Mouse (Mus musculus): ENCODE data around the gene Brd4.
A peak's percentile ranks its signal among the peaks of the same experiment; 100 is the strongest.

Brd4 gene

DNA sequence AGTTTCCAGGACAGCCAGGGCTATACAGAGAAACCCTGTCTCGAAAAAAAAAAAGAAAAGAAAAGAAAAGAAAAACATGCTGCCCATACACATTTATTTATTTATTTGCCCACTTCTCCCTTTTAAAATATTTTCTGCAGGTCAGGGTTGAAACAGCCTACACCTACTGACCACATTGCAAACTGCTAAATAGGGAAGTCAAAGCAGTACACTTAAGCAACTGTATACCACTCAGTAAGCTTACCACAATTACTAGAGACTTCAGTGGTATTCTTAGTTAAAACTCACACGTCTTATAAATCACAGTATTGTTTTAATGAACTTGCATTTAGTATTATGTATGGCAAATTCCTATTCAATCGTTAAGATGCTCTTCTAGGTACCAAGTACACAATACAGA, 3.9 kb downstream of the Brd4 start:
- peak; percentile 61 for DNase-seq (ENCODE audit: low read depth)

DNA sequence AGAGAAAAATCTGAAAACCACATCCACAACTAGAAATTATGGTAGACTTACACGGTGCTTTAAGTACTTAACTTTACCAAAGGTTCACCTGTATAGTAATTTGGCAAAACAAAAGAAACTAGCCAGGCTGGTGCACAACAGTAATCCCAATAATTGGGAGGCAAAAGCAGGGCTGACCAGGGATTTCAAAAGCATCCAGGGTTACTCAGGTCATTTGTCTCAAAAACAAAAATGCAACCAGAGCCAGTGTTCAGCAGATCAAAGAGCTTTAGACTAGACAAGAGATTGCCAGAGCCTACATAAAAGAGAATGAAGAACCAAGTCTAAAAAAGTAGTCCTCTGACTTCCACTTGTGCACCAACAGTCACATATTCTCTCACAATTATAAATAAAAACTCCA, 7.3 kb downstream of the Brd4 start:
- no peak for DNase-seq (ENCODE audit: low read depth)

DNA sequence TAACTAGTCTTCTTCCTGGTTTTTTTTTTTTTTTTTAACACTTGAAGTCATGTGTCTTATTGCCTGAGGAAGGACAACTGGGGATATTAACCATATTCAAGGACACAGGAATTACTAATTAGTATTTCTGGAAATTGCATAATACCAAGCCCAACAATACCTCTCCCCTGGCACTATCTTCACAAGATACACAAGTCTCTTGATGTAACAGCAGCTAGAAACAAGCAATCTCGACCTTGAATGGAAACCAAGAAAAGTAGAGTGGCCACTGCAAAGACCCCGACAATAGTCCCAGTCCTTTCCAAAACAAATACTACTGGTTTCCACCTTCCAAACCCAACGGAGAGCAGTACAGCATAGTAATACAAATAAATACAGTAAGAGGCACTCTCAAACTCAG, 9.0 kb downstream of the Brd4 start:
- DNase-seq (ENCODE audit: low read depth), result peak; percentile 78

DNA sequence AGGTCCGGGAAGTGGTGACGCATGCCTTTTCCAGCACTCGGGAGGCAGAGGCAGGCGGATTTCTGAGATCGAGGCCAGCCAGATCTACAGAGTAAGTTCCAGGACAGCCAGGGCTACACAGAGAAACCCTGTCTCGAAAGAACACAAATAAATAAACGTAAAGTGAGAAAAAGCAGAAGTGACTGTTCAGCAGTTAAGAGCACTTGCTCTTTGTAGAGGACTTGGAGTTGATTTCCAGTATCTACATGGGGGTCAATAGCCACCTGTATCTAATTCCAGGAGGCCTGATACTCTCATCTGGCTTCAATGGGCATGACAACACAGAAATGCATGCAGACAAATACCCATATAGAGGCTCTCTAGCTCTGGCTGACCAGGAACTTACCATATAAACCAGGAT, 15.4 kb downstream of the Brd4 start:
- DNase-seq (ENCODE audit: low read depth), result no peak

DNA sequence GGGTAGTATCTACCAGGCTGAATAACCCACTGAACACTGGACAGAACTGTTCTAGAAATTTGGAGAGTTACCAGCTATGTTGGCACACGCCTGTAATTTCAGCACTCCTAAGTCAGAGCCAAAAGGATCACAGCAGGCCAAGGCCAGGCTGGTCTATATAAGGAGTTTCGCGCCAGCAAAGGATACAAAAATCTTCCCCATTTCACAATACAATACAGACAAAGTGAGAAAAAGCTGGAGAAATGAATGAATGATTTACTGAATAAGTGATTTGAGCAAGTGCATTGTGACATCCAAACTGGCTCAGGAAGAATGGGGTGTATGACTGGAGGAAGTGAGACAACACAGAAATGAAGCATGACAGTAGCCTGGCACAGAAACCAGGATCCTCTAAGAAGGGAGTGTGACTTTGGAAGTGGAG, 16.0 kb downstream of the Brd4 start:
- DNase-seq (ENCODE audit: low read depth), result peak; percentile 50

DNA sequence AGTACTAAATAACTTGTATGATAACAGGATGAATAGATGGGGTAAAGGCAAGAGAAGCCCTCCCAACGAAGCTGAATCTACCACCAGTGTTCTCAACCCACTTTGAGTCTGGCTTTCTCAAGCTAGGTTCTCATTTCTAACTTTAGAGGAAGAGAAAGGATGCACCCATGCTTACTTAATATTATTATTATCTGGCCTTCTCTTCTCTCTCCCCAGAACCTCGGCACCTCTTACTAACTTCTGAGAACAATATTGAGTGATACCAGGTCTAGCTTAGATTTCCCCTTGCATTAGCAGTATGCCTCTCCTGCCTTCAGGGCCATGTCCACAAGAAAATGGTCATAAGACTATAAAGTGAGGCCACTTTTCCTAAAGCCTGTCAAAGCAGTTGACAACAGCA, 16.4 kb downstream of the Brd4 start:
- no peak for DNase-seq (ENCODE audit: low read depth)

DNA sequence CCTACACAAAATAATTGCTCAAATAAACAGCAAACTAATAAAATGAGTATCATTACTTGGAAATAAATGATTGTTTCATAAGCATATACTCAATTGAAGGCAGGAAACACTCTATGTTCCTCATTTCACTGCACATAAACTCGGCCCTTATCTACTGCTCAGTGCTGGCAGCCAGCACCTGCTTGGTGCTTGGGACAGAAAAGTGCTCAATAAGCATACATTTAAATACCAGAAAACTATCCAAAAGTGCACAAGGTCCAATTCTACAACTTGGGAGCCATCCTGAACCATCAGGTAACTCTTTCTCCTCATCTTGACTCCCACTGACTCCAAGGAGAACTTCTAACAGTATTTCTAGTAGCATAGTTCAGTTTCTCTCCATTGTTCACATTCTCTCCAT, 16.9 kb downstream of the Brd4 start:
- no peak for DNase-seq (ENCODE audit: low read depth)

DNA sequence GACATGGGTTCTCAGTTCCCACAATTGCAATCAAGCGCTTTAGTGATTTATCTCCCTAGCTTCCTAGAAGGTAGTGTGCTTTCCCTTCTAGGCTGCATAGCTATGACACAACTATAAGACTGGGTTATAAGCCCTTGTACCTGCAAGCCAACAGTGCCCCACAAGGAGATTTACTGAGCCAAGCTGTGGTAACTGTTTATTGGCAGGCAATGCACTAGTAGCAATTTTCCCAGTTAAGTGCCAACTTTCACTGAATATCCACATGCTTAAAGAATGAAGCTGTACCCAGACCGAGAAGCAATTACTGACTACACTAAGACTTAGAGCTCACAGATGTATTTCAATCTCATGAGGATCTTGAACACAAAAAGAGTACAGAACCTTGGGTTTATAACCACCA, 20.9 kb downstream of the Brd4 start:
- no peak for DNase-seq (ENCODE audit: low read depth)

DNA sequence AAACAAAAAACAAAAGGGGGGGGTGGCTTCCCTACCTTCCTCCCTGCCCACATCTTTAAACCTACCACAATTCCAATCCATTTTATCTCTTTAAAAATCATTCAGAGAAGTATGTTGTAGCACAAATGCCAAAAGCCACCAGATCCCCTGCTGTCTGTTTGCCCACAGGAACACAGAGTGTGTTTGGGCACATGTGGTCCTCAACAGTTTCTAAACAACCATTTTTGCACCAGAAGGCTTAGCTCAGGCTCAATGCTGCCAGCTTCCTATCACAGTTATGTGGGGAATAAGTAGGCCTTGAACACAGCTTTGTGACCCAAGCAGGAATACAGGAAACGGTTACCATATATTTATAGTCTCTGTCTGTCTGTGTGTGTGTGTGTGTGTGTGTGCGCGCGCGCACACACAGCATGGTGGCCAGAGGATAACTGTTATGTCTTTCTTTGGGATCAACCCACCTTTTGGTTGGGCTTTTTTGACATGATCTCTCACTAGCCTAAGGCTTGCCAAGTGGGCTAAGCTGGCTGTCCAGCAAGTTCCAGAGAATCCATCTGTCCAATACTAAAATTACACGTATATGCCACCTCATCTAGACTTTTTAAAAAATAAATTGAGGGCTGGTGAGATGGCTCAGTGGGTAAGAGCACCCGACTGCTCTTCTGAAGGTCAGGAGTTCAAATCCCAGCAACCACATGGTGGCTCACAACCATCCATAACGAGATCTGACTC, 21.5 kb downstream of the Brd4 start:
- DNase-seq (ENCODE audit: low read depth), result no peak

DNA sequence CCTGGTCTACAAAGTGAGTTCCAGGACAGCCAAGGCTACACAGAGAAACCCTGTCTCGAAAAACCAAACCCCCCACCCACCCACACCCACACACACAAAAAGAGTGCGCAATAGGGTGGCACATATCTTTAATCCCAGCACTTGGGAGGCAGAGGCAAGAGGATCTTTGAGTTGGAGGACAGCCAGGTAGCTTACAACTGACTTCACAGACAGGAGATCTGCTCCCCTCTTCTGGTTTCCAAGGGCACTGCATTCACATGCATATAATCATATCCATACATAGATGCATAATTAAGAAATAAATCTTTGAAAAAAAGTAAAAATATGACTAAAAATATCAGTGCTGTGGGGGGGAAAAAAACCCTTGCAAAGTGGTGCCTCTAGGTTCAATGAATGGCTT, 25.7 kb downstream of the Brd4 start:
- peak; percentile 76 for DNase-seq (ENCODE audit: low read depth)

DNA sequence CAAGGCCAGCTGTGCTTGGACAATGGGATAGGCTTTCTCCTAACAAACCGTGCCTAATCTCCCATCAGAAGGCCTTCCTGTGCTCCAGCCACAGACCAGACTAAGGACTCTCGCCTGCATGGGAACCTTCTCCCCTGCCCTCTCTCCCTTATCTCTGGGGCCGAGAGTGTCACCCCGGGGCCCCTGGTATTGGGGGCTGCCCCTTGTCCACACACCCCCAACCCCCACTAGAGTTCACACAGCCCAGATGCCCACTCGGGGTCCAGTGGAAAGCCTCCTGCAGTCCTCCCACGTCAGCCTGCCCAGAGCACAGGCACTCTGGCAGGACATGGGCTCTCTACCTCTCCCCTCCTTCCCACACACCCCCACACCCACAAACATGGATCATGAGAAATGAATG, 26.6 kb downstream of the Brd4 start:
- DNase-seq (ENCODE audit: low read depth), result peak; percentile 45

DNA sequence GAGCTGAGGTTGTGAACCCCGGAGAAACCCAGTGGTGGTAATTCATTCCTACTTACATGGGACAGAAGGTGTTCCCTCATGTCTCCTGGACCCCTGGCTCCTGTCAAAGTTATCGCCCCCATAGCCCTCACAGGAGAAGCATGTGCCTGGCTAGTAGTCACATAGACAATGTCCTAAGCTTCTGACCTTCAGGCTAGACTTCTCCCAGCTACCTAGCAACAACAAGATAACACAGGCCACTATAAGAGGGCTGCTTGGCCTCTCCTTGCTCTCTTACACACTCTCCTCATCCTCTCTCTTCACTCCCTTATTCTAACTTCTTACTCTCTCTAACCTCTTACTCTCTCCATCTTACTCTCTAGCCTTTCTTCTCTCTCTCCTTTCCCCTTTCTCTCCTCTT, 27.1 kb downstream of the Brd4 start:
- no peak for DNase-seq (ENCODE audit: low read depth)

DNA sequence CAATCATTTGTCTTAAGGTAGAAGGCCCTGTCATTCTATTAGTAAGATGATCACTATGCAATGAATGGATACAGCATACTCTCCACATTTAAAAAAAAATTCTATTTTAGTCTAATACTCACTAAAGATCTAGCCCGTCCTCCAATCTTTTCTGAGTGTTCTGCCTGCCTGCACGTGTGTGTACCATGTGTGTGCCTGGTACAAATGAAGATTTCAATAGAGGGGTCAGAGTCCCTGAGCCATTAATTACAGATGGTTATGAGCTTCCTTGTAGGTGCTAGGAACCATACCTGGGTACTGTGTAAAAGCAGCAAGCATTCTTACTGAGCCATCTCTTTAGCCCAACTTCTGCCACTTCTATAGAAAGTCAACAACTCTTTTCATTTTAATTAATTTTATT, 27.6 kb downstream of the Brd4 start:
- DNase-seq (ENCODE audit: low read depth), result no peak

DNA sequence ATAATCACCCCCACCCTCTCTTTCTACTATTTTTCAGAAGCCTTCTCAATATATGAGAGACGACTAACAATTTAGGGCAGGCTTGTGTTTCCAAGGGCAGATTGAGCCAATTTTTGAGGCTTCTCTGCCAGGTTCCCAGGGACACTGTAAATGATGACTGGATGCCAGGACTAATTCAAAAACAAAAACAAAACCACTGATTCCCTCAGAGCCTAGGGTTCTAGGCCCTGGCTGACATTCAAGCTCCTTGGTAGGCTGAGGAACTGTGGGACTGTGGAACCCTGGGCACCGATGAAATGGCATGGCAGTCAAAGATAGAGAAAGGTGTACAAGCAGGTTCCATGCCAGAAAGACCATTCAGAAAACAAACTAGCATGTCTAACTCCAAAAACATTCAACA, 31.3 kb downstream of the Brd4 start:
- no peak for DNase-seq (ENCODE audit: low read depth)

DNA sequence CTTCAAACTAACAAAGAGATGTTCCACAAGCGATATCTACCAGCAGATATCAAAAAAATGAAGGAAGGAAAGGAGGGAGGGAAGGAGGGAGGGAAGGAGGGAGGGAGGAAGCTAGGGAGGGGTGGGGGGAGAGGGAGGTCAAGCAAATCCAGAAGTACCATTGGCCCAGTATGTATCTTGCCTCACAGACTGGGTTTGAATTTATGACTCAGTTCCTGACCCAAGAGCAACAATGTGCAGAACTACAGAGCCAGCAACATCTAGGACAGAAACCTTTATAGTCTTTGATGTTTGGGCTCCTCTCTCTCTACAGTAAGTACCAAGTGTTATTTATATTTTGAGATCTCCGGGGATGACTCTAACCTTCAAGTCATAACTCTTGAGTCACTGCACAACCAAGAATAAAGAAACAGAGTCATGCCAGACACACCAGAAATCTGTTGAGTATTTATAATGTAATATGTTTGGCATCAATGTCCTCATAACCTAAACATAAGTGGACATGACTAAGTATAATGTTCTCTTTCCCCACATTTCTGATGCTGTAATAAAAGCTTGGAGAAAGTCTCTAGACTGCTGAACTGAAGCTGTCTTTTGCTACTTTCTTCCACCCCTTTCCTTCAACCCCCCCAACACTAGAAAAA, 32.6 kb downstream of the Brd4 start:
- DNase-seq (ENCODE audit: low read depth), result peak; percentile 93

DNA sequence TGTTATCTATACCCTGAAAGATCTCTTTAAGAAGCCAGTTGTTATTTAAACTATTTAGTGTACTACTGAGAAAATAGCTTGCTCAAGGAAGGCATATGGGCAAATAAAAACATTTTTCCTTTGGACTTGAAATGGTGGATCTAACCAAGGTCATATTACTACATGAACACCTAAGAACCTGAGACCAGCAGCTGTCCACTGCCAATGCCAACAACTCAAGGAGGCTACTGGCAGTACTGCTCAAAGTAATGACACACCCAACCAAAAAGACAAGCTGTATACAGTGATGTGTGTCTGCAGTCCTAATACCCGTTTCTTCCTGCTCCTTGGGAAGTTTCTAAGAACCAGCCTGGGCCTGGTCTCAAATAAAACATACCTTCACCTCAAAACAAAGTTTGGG, 34.5 kb downstream of the Brd4 start:
- no peak for DNase-seq (ENCODE audit: low read depth)

DNA sequence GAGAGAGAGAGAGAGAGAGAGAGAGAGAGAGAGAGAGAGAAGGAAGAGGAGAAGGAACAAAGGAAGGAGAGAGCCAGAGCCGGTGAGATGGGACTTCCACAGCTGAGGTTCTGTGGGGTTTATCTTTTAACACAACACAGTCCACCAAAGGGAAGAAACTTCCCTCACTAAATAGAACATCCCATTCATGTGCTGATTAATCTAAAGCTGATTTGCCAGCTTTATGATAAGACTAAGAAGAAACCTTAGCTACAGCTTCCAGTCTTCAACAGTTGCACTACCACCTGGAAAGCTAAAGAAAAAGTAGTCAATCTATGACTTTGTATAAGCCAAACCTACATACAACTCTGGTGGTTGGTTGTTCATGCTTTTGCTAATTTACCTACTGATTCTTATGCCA, 36.3 kb downstream of the Brd4 start:
- DNase-seq (ENCODE audit: low read depth), result no peak

DNA sequence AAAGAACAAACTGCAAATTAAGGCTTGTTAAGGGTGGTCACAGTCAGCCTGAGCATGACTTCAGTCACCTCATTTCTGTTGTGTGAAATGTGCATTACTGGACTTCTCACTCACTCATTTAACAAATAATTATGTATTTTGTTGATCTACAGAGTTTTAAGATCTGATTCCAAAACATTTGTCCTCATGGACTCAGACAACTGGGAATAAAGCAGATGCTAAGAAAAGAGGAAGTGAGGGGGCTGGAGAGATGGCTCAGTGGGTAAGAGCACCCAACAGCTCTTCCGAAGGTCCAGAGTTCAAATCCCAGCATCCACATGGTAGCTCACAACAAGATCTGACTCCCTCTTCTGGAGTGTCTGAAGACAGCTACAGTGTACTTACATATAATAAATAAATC, 36.9 kb downstream of the Brd4 start:
- DNase-seq (ENCODE audit: low read depth), result no peak

DNA sequence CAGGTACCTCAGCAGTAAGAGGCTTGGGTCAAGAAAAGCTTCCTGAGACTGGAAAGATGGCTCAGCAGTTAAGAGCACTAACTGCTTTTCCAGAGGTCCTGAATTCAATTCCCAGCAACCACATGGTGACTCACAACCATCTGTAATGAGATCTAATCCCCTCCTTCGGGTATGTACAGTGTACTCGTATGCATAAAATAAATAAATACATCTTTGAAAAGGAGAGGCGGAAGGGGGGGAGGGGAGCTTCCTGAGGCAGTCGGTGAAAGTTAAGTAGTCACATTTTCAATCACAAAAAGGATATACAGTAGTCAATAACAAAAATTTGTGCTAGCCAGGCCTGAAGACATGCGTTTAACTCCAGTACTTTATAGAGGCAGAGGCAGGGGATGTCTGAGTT, 38.4 kb downstream of the Brd4 start:
- no peak for DNase-seq (ENCODE audit: low read depth)

DNA sequence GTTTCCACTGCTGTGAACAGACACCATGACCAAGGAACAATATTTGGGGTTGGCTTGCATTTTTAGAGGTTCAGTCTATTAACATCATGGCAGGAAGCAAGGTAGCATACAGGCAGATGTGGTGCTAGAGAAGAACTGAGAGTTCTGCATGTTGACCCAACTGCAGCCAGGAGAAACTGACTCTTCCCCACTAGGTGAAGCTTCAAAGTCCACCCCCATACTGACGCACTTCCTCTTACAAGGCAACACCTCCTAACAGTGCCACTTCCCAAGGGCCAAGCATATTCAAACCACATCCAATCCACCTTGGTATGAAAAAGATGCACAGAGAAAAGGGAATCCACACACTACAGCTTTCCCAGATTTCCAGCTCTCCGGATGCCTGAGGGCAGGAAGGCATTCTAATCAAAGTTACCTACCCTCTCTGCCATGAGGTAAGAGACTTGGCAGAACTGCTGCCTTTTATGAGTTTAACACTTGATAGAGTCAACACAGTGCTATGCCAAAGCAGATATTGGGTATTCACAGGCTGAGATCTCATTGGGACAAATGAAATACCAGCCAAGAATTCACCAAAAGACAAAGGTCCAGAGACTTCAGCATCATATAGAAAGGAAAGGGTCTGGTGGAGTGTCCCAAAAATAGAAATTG, 43.5 kb downstream of the Brd4 start:
- DNase-seq (ENCODE audit: low read depth), result no peak

DNA sequence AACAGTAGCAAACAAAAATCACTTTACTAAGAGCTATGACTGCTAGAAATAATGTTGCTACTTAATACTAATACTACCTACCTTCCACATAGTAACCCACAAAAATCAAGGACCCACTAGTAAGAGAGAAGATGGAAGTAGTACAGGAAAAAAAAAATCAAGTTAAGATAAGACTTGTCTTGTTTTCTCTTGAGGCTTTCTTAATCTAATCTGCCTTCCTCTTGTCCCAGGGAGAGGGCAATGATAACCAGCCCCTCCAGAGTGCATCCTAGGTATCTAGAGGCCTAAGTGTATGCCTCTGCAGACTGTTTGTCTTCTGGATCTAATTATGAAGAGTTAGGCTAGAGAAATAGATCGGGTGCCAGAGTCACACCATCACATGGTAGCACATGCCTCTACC, 45.9 kb downstream of the Brd4 start:
- DNase-seq (ENCODE audit: low read depth), result peak; percentile 26

DNA sequence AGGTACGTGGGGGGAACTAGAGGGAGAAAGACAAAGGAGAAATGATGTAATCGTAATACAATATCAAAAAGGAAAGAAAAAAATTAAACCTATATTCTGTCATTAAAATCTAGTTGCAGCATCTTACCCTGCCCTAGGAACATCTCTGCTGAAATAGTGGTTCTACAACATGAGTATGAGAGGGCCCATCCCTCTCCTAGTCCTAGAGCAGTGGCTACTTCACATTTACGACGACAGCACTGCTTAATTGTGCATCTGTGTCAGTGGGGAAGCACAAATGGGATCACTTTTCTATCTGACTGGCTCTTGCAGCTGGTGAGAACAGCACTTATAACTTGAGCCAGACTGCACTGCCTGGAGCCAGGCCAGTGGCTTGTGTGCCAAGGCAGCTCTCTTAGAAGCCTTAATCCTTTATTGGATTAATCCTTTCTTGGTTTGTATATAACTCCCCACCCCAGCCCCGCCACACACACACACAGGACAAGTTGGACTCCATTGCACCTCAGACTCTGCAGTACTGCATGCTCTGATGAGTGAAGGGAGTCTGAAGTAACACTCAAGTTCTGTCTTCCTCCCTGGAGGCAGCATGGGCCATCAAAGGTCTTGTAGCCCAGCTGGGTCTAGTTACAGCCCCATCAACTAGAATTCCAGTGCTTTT, 48.9 kb downstream of the Brd4 start:
- DNase-seq (ENCODE audit: low read depth), result no peak

DNA sequence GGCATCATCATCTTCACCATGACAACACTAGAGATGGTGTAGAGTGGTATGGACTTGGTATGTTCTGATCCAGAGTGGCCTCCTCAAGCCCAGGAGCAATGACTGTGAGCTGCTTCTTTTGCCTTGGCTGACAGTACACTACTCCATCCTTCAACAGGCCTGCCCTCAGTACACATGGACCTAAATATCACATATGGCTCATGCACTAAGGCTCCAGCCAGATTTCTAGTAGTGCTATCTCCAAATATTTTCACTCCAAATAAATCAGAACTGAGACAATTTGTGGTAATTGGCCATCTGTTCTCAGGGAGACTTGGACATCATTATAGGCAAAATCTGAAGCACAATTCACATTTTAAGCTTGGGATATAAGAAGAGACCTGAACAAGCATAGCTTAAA, 51.3 kb downstream of the Brd4 start:
- DNase-seq (ENCODE audit: low read depth), result no peak
